Mouse (Mus musculus) cerebellum, adult 2 months (tissue): ENCODE data around the gene Cdh15. TPM values are rescaled to one million over a fixed set of nuclear protein-coding genes. Genes with fewer than 3 reads are reported as not detected.

Experiments
- DNase-seq, 2 experiments: peaks; one replicate each; pipeline ENCODE4 v3.0.0; 2021
- H3K27ac ChIP-seq: fragments of 200-500 bp; 2 replicates; pipeline ENCODE4 v1.5.1; 2012; ENCODE audit warnings: low read length, control low read depth, inconsistent platforms; ENCODE audit not compliant: insufficient read depth
- H3K27me3 ChIP-seq: fragments of 200-500 bp; 2 replicates; pipeline ENCODE4 v1.6.1; 2012; ENCODE audit warnings: inconsistent platforms, mild to moderate bottlenecking, low read length, moderate library complexity; ENCODE audit not compliant: control insufficient read depth, insufficient read depth
- H3K4me1 ChIP-seq: fragments of 200-500 bp; 2 replicates; pipeline ENCODE4 v1.6.1; 2011; ENCODE audit warnings: low read length; ENCODE audit not compliant: control insufficient read depth, insufficient read depth
- H3K4me3 ChIP-seq: fragments of 200-500 bp; replicated peaks from 2 replicates; pipeline ENCODE3; 2011; ENCODE audit warnings: mild to moderate bottlenecking, low read depth, low read length, control low read depth; ENCODE audit not compliant: insufficient read depth
- CTCF ChIP-seq: fragments of 200-500 bp; IDR thresholded peaks from 2 replicates; pipeline ENCODE4 v1.5.1; 2011; ENCODE audit warnings: low read depth, mild to moderate bottlenecking, control low read depth, low read length, moderate library complexity, borderline replicate concordance; ENCODE audit not compliant: insufficient read depth
- POLR2A ChIP-seq: fragments of 200-500 bp; IDR thresholded peaks from 2 replicates; pipeline ENCODE4 v1.6.1; 2011; ENCODE audit warnings: low read length, control low read depth, borderline replicate concordance; ENCODE audit not compliant: insufficient read depth
- WGBS: fragments of 180-500 bp; shearing (Covaris S2); methylation state at CpG from one replicate; pipeline ENCODE4 v1.1.7; 2018; 5-methylcytosine and 5-hydroxymethylcytosine counted together
- polyA plus RNA-seq: library from polyadenylated mRNA; depleted of rRNA; stranded (reverse); fragments of >200 nt; gene quantifications from 2 replicates; pipeline ENCODE4 v1.2.3, GENCODE M21; 2012

Cdh15 gene
- polyA plus RNA-seq, 1 experiment: 26.5 TPM

GRCm38 (mm10) chr8:122812610-122813250 is 35.0 kb upstream of the Cdh15 start:
- Histone ChIP-seq H3K27me3 (no peaks in the 10 kb centered on the region), H3K4me3 (no peak overlapping the region), H3K4me1 (peaks cover 29% of the 10 kb centered on the region), H3K27ac (no peak overlapping the region)
- TF ChIP-seq CTCF: peak; percentile 34; the same call in 1 of the 2 replicates
- TF ChIP-seq POLR2A: no peak
- no peak for DNase-seq
- WGBS: 75% methylated on average over 14 of the region's 14 CpGs

GRCm38 (mm10) chr8:122814608-122815007 is 33.2 kb upstream of the Cdh15 start:
- TF ChIP-seq CTCF: no peak
- no peak for TF ChIP-seq POLR2A
- Histone ChIP-seq H3K4me1 (peaks cover 30% of the 10 kb centered on the region), H3K4me3 (no peak overlapping the region), H3K27ac (no peak overlapping the region), H3K27me3 (no peaks in the 10 kb centered on the region)
- WGBS: 23% methylated on average over 7 of the region's 7 CpGs
- DNase-seq: no peak

- DNase-seq: peak in 1 of 2 experiments; percentile 54
- no peak overlapping the region for H3K27ac ChIP-seq
- H3K4me1 ChIP-seq: peaks cover 13% of the 10 kb centered on the region
- 46% methylated on average over 6 of the region's 6 CpGs for WGBS
- no peak overlapping the region for H3K4me3 ChIP-seq
- no peak for TF ChIP-seq POLR2A
- TF ChIP-seq CTCF: no peak
- no peaks in the 10 kb centered on the region for H3K27me3 ChIP-seq
Observed at GRCm38 (mm10) chr8:122816965-122817364, 30.8 kb upstream of the Cdh15 start.

- TF ChIP-seq CTCF (no peak), POLR2A (no peak)
- Histone ChIP-seq H3K27ac (no peak overlapping the region), H3K4me3 (no peak overlapping the region), H3K4me1 (peaks cover 13% of the 10 kb centered on the region), H3K27me3 (no peaks in the 10 kb centered on the region)
- WGBS: 80% methylated on average over 13 of the region's 13 CpGs
- DNase-seq: no peak
Observed at GRCm38 (mm10) chr8:122817724-122818496, 29.9 kb upstream of the Cdh15 start.

GRCm38 (mm10) chr8:122819776-122820175 is 28.0 kb upstream of the Cdh15 start:
- TF ChIP-seq CTCF: no peak
- no peak for TF ChIP-seq POLR2A
- H3K27ac ChIP-seq: no peak overlapping the region

GRCm38 (mm10) chr8:122824571-122824970 is 23.2 kb upstream of the Cdh15 start:
- Histone ChIP-seq H3K4me3 (no peak overlapping the region), H3K27me3 (no peaks in the 10 kb centered on the region), H3K4me1 (peaks cover 36% of the 10 kb centered on the region), H3K27ac (peak overlapping the region; percentile 92)
- 10% methylated on average over 5 of the region's 5 CpGs for WGBS
- peak; percentile 83 to 87 for DNase-seq
- TF ChIP-seq CTCF: no peak
- no peak for TF ChIP-seq POLR2A

More at GRCm38 (mm10) chr8:122819776-122820175, 28.0 kb upstream of the Cdh15 start:
- WGBS: 86% methylated on average over 11 of the region's 11 CpGs
- DNase-seq: no peak
- no peaks in the 10 kb centered on the region for H3K27me3 ChIP-seq
- peaks cover 22% of the 10 kb centered on the region for H3K4me1 ChIP-seq
- no peak overlapping the region for H3K4me3 ChIP-seq

GRCm38 (mm10) chr8:122824986-122825385 is 22.8 kb upstream of the Cdh15 start:
- peak overlapping the region; percentile 92 for H3K27ac ChIP-seq
- WGBS: 12% methylated on average over 9 of the region's 9 CpGs
- no peak for TF ChIP-seq POLR2A
- TF ChIP-seq CTCF: no peak

More at GRCm38 (mm10) chr8:122824986-122825385, 22.8 kb upstream of the Cdh15 start:
- Histone ChIP-seq H3K27me3 (no peaks in the 10 kb centered on the region), H3K4me3 (no peak overlapping the region), H3K4me1 (peaks cover 36% of the 10 kb centered on the region)
- DNase-seq: peak in 1 of 2 experiments; percentile 63
